Mouse (Mus musculus) CH12.LX (cell line): ENCODE results near the gene Gripap1.

Experiments used
- CHD1 ChIP-seq: IDR thresholded peaks from 2 replicates; pipeline ENCODE4 v1.6.1; 2012; ENCODE audit warnings: low read depth, low read length, improper control_type of control experiment, inconsistent platforms
- CTCF ChIP-seq, 2 experiments: IDR thresholded peaks in 1 of 2; conservative IDR thresholded peaks in 1 of 2; 2 replicates each; pipeline ENCODE4 v1.5.1; 2011 to 2012; ENCODE audit warnings: low read depth in 2 of 2, low read length in 2 of 2, improper control_type of control experiment in 1 of 2, inconsistent platforms in 1 of 2, mild to moderate bottlenecking in 1 of 2, moderate library complexity in 1 of 2
- E2F4 ChIP-seq: IDR thresholded peaks from 2 replicates; pipeline ENCODE4 v1.6.1; 2011; ENCODE audit warnings: low read depth, low read length, improper control_type of control experiment; ENCODE audit not compliant: insufficient replicate concordance
- ELF1 ChIP-seq: IDR thresholded peaks from 2 replicates; pipeline ENCODE4 v1.6.1; 2014; ENCODE audit warnings: low read depth, mild to moderate bottlenecking, inconsistent platforms, low read length, improper control_type of control experiment
- ETS1 ChIP-seq: conservative IDR thresholded peaks from 2 replicates; pipeline ENCODE4 v1.6.1; 2012; ENCODE audit warnings: low read depth, mild to moderate bottlenecking, inconsistent platforms, low read length, improper control_type of control experiment, moderate library complexity
- GABPA ChIP-seq: IDR thresholded peaks from 2 replicates; pipeline ENCODE4 v1.6.1; 2012; ENCODE audit warnings: low read depth, low read length, improper control_type of control experiment, inconsistent platforms; ENCODE audit not compliant: insufficient replicate concordance
- HCFC1 ChIP-seq: IDR thresholded peaks from 2 replicates; pipeline ENCODE4 v1.6.1; 2012; ENCODE audit warnings: low read depth, mild to moderate bottlenecking, inconsistent platforms, low read length, improper control_type of control experiment
- JUN ChIP-seq: IDR thresholded peaks from 2 replicates; pipeline ENCODE4 v1.6.1; 2011; ENCODE audit warnings: low read depth, mild to moderate bottlenecking, low read length, improper control_type of control experiment, moderate library complexity; ENCODE audit not compliant: insufficient read depth
- KAT2A ChIP-seq: IDR thresholded peaks from 2 replicates; pipeline ENCODE4 v1.6.1; 2012; ENCODE audit warnings: low read length, improper control_type of control experiment, inconsistent platforms; ENCODE audit not compliant: insufficient replicate concordance
- POLR2A ChIP-seq: IDR thresholded peaks from 2 replicates; pipeline ENCODE4 v1.6.1; 2011; ENCODE audit warnings: low read depth, mild to moderate bottlenecking, improper control_type of control experiment, low read length
- RCOR1 ChIP-seq: conservative IDR thresholded peaks from 2 replicates; pipeline ENCODE4 v1.6.1; 2012; ENCODE audit warnings: low read depth, mild to moderate bottlenecking, inconsistent platforms, low read length, improper control_type of control experiment
- TBP ChIP-seq: conservative IDR thresholded peaks from 2 replicates; pipeline ENCODE4 v1.6.1; 2011; ENCODE audit warnings: low read depth, low read length, improper control_type of control experiment
- ZKSCAN1 ChIP-seq: IDR thresholded peaks from 2 replicates; pipeline ENCODE4 v1.6.1; 2012; ENCODE audit warnings: low read depth, inconsistent platforms, low read length, improper control_type of control experiment, borderline replicate concordance

GRCm38 (mm10) chrX:7745429-7745828 is 44.1 kb upstream of the Gripap1 start:
- TF ChIP-seq CTCF (conservative IDR thresholded peaks at IDR 0.05 in 1 of 2, IDR thresholded peaks at IDR 0.05 in 1 of 2; ENCODE audit: low read depth in 2 of 2, low read length in 2 of 2) = no peak
- no peak for TF ChIP-seq ETS1
- TF ChIP-seq POLR2A = no peak
- TF ChIP-seq E2F4 = no peak
- TF ChIP-seq ELF1 = no peak
- TF ChIP-seq JUN = no peak
- no peak for TF ChIP-seq KAT2A
- no peak for TF ChIP-seq CHD1
- TF ChIP-seq ZKSCAN1 = no peak
- no peak for TF ChIP-seq HCFC1
- no peak for TF ChIP-seq TBP
- TF ChIP-seq GABPA = no peak
- no peak for TF ChIP-seq RCOR1
